Mouse (Mus musculus) embryonic facial prominence, embryonic 11.5 days (tissue): Measurements from ENCODE around the gene Pltp. TPM values are rescaled to one million over a fixed set of nuclear protein-coding genes. Genes with fewer than 3 reads are reported as not detected.
"Not testable (repeated sequence)": the region's sequence is repeated elsewhere in the genome, so short reads cannot be mapped to it uniquely, and the experiment has no call there.

Experiments
- ATAC-seq: fragments of 200-750 bp; cut with Nextera tagmentation; replicated peaks from 2 replicates; pipeline ENCODE4 v1.8.0; 2017; ENCODE audit warnings: low read depth; ENCODE audit not compliant: insufficient number of reproducible peaks, low FRiP score, low TSS enrichment
- DNase-seq: peaks from one replicate; pipeline ENCODE4 v3.0.0-alpha.2; 2015; ENCODE audit warnings: low spot score
- H3K27ac ChIP-seq: fragments of 300-500 bp; sonication (generic); replicated peaks from 2 replicates; pipeline ENCODE4 v1.5.1; 2014; ENCODE audit warnings: mild to moderate bottlenecking, low read depth, low read length, control low read depth
- H3K27me3 ChIP-seq: fragments of 300-500 bp; sonication (generic); 2 replicates; pipeline ENCODE4 v1.6.1; 2014; ENCODE audit warnings: mild to moderate bottlenecking, low read length, moderate library complexity, mixed read lengths; ENCODE audit not compliant: control insufficient read depth, insufficient read depth
- H3K36me3 ChIP-seq: fragments of 300-500 bp; sonication (generic); replicated peaks from 2 replicates; pipeline ENCODE4 v1.6.1; 2014; ENCODE audit warnings: low read depth, mild to moderate bottlenecking, low read length, moderate library complexity, mixed read lengths; ENCODE audit not compliant: control insufficient read depth, insufficient read depth
- H3K4me1 ChIP-seq: fragments of 300-500 bp; sonication (generic); 2 replicates; pipeline ENCODE4 v1.6.1; 2014; ENCODE audit warnings: low read length, mixed read lengths; ENCODE audit not compliant: control insufficient read depth, insufficient read depth
- H3K4me2 ChIP-seq: fragments of 300-500 bp; sonication (generic); 2 replicates; pipeline ENCODE4 v1.6.1; 2014; ENCODE audit warnings: low read depth, mild to moderate bottlenecking, control low read depth, low read length, moderate library complexity
- H3K4me3 ChIP-seq: fragments of 300-500 bp; sonication (generic); 2 replicates; pipeline ENCODE4 v1.5.1; 2014; ENCODE audit warnings: low read depth, low read length, control low read depth
- H3K9ac ChIP-seq: fragments of 300-500 bp; sonication (generic); replicated peaks from 2 replicates; pipeline ENCODE4 v1.6.1; 2014; ENCODE audit warnings: mild to moderate bottlenecking, control low read depth, low read length
- H3K9me3 ChIP-seq: fragments of 300-500 bp; sonication (generic); replicated peaks from 2 replicates; pipeline ENCODE4 v1.6.1; 2016; ENCODE audit warnings: mild to moderate bottlenecking, low read length, inconsistent platforms, mixed read lengths; ENCODE audit not compliant: control insufficient read depth
- WGBS: fragments of 180-500 bp; shearing (Covaris S2); extraction: QIAGEN DNeasy Blood & Tissue Kit; methylation state at CpG from one replicate; pipeline ENCODE4 v1.1.7; 2014; 5-methylcytosine and 5-hydroxymethylcytosine counted together
- polyA plus RNA-seq: library from polyadenylated mRNA; unstranded; fragments of >200 nt; fragmentation: Nextera tagmentation; extraction: Ambion mirVana; gene quantifications from 2 replicates; pipeline ENCODE4 v1.2.1, GENCODE M21; 2014

The Pltp gene
- polyA plus RNA-seq, 1 experiment from 2014 or later, result 41.8 TPM

GRCm38 (mm10) chr2:164877376-164878215 lies 20.1 kb upstream of the Pltp start:
- H3K27ac ChIP-seq, H3K27me3 ChIP-seq, H3K4me3 ChIP-seq, DNase-seq, H3K4me1 ChIP-seq, H3K9me3 ChIP-seq, H3K36me3 ChIP-seq, H3K9ac ChIP-seq, ATAC-seq, H3K4me2 ChIP-seq: not testable (repeated sequence)
- WGBS, result 77% methylated on average over 11 of the region's 11 CpGs

GRCm38 (mm10) chr2:164875648-164876047 lies 18.1 kb upstream of the Pltp start:
- H3K9ac ChIP-seq, H3K27ac ChIP-seq, ATAC-seq, H3K4me3 ChIP-seq, DNase-seq, H3K36me3 ChIP-seq, H3K4me2 ChIP-seq, H3K4me1 ChIP-seq, H3K9me3 ChIP-seq, H3K27me3 ChIP-seq: not testable (repeated sequence)
- 60% methylated on average over 2 of the region's 2 CpGs for WGBS

GRCm38 (mm10) chr2:164874239-164874769 lies 16.8 kb upstream of the Pltp start:
- H3K4me2 ChIP-seq, result no peak overlapping the region
- no peaks in the 10 kb centered on the region for H3K27me3 ChIP-seq
- H3K27ac ChIP-seq, result no peak overlapping the region
- DNase-seq (peak; percentile 29), ATAC-seq (no peak)
- no peaks in the 10 kb centered on the region for H3K9me3 ChIP-seq
- WGBS, result 42% methylated on average over 1 of the region's 1 CpGs
- H3K9ac ChIP-seq, result no peak overlapping the region
- no peak overlapping the region for H3K4me3 ChIP-seq
- H3K4me1 ChIP-seq, result no peaks in the 10 kb centered on the region
- H3K36me3 ChIP-seq, result no peaks in the 10 kb centered on the region

GRCm38 (mm10) chr2:164873621-164874020 lies 16.1 kb upstream of the Pltp start:
- no peak overlapping the region for H3K4me3 ChIP-seq
- DNase-seq, result no peak
- H3K9me3 ChIP-seq, result no peaks in the 10 kb centered on the region
- WGBS, result 70% methylated on average over 3 of the region's 3 CpGs
- H3K4me2 ChIP-seq, result no peak overlapping the region
- no peak overlapping the region for H3K27ac ChIP-seq
- no peak for ATAC-seq
- no peaks in the 10 kb centered on the region for H3K4me1 ChIP-seq
- H3K27me3 ChIP-seq, result no peaks in the 10 kb centered on the region
- no peak overlapping the region for H3K9ac ChIP-seq
- no peaks in the 10 kb centered on the region for H3K36me3 ChIP-seq

- no peaks in the 10 kb centered on the region for H3K27me3 ChIP-seq
- no peaks in the 10 kb centered on the region for H3K9me3 ChIP-seq
- ATAC-seq (no peak), DNase-seq (no peak)
- no peak overlapping the region for H3K4me2 ChIP-seq
- no peak overlapping the region for H3K4me3 ChIP-seq
- WGBS, result 54% methylated on average over 6 of the region's 6 CpGs
- no peaks in the 10 kb centered on the region for H3K36me3 ChIP-seq
- H3K4me1 ChIP-seq, result no peaks in the 10 kb centered on the region
- H3K27ac ChIP-seq, result no peak overlapping the region
- no peak overlapping the region for H3K9ac ChIP-seq
These were observed 14.2 kb upstream of the Pltp start for GRCm38 (mm10) chr2:164871602-164872303.

DNA sequence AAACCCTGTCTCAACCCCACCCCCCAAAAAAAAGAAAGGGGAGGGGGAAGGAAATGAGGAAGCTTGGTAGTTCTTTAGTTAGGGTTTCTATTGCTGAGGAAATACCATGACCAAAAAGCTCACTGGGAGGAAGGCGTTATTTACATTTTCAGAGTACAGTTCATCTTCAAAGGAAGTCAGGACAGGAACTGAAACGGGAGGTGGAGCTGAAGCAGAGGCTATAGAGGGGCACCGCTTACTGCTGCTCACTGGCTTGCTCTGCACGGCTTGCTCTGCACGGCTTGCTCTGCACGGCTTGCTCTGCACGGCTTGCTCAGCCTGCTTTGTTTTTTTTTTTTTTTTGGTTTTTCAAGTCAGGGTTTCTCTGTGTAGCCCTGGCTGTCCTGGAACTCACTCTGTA lies 11.0 kb upstream of the Pltp start:
- WGBS, result 72% methylated on average over 7 of the region's 7 CpGs
- Histone ChIP-seq H3K36me3 (no peaks in the 10 kb centered on the region), H3K4me1 (no peaks in the 10 kb centered on the region), H3K4me2 (no peak overlapping the region), H3K4me3 (no peak overlapping the region), H3K9ac (no peak overlapping the region), H3K27me3 (no peaks in the 10 kb centered on the region), H3K27ac (no peak overlapping the region), H3K9me3 (no peaks in the 10 kb centered on the region)
- DNase-seq (no peak), ATAC-seq (no peak; the same call in 1 of the 2 replicates)

DNA sequence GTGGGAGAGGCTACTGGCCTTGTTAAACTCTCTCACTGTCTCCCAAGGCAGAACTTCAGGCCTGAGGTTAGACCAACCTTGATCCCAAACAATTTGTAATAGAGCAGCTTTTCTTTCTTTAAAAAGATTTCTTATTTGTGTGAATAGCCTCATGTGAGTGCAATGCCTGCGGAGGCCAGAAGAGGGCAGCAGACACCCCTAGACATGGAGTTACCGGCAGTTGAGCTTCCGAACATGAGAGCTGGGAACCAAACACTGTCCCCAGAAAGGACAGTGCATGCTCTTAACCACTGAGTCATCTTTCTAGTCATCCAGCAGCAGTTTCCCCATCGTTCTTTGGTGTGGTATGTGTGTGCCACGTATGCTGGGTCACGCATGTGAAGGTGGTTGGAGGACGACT lies 10.1 kb upstream of the Pltp start:
- Histone ChIP-seq H3K9me3 (no peaks in the 10 kb centered on the region), H3K4me3 (no peak overlapping the region), H3K4me1 (no peaks in the 10 kb centered on the region), H3K4me2 (no peak overlapping the region), H3K27ac (no peak overlapping the region), H3K9ac (no peak overlapping the region), H3K27me3 (no peaks in the 10 kb centered on the region), H3K36me3 (no peaks in the 10 kb centered on the region)
- DNase-seq, result no peak
- 86% methylated on average over 7 of the region's 7 CpGs for WGBS
- no peak for ATAC-seq
